Mouse (Mus musculus) right cerebral cortex, adult 2 months (tissue): ENCODE results near the gene A930017K11Rik.

ENCODE experiments used
- DNase-seq, 2 experiments: peaks; one replicate each; pipeline ENCODE4 v3.0.0; 2021 to 2022; ENCODE audit warnings: low spot score in 2 of 2

The A930017K11Rik gene

DNA sequence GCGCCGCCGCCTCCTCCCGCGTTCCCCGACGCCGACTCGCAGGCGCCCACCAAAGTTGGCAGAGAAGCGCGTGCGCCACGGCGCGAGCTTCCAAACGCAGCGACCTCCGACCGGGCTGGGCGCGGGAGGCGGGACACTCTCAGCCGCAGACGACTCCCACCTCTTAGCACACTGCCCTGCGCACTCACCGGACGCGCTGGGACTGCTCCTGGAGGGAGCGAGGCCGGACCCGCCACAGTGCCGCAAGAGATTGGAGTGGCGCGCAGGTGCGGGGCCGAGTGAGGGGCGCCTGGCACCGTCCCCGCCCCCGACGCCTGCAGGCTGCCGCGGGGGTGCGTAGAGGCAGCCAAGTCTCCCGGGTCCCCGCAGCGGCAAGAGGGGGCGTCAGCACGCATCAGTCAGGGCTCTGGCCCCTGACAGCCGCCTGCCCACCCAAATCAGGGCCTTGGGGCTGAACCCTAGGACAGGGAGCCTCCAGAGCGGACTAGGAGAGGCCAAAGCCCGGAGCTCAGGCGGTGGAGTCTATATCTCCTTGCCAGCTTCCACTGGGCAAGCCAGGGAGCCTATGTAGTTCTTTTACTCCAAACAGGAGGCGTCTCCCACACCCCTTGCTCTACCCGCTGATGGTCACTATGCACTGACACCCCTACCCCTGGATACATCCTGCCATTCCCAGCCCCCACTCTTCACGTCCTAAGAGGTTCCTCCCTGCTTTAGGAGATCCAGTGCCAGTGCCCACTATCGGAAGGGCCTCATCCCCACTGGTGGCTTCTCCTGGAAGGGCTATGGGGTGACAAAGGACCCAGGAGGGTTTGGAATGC lies at the start of gene A930017K11Rik:
Gene A930017K11Rik, minus strand, starts transcription at position 763 of the 821 bp plus-strand sequence.
- DNase-seq: no peak

DNA sequence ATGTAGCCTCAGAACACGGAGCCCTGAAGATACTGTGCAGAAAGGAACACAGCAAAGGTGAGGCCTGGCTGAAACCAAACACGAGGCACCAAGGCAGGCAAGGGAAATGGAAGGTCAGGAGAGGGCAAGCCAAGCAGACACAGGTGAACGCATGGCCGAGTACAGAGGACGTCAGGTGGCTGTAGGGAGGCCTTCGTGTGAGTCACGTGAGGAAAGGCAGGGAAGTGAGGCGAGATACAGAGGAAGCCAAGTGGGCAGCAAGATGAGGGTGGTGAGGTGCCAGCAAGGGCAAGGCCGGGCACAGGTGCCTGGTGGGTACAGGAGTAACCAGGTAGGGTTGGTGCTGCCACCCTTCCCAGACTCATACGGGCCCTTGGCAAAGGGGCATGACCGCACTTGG lies 46.1 kb upstream of the A930017K11Rik start:
- no peak for DNase-seq

DNA sequence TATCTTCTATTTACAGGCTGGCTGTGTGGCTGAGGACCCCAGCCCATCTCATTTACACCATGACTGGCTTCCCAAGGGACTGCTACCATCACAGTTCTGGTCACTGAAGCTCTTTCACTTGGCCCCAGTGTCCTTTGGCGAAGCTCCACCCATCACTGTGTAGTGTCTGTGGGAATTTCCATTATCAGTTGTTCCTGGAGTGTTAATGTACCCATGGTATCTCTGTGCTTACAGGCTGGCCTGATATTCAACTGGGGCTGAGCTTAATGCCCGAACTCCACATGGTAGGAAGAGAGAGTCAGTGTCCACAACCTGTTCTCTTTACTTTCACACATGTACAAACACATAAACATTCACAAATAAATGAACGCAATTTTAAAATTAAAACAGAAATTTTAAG lies 41.1 kb upstream of the A930017K11Rik start:
- no peak for DNase-seq

DNA sequence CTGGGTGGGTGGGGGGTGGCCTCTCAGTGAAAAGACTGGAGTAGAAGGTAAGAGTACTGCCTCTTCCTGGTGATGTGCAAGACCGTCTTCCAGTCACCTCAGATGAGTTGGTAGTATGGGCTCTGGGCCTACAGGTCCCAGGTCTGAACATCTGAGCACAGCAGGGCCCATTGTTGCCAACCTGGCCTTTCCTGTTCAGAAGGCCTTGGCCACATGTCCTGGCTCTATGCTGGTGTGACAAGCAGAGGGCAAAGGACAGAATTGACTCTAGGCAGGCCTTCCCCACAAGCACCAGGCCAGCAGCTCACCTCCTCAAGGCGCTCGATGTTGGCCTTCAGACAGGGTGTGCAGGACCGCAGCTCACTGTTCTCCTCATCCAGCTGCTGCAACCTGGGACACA lies 39.9 kb upstream of the A930017K11Rik start:
- no peak for DNase-seq

DNA sequence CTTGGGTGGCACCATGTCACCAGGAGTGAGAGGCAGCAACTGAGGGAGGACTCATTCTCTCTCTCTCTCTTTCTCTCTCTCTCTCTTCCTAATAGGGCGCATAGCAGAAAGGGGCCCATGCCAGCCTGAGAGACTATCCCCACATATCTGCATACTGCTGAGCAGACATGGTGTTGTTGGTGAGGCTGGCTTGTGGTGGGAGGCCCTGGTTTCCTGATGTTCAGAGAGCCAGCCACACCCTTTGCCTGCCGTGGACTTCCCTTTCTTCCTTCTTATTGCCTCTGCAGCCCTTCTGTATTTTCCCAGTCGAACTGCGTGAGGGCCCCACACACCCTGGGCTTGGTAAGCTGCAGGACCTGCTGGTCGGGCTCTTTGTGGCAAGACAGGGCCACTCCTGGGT lies 38.0 kb upstream of the A930017K11Rik start:
- DNase-seq: no peak

DNA sequence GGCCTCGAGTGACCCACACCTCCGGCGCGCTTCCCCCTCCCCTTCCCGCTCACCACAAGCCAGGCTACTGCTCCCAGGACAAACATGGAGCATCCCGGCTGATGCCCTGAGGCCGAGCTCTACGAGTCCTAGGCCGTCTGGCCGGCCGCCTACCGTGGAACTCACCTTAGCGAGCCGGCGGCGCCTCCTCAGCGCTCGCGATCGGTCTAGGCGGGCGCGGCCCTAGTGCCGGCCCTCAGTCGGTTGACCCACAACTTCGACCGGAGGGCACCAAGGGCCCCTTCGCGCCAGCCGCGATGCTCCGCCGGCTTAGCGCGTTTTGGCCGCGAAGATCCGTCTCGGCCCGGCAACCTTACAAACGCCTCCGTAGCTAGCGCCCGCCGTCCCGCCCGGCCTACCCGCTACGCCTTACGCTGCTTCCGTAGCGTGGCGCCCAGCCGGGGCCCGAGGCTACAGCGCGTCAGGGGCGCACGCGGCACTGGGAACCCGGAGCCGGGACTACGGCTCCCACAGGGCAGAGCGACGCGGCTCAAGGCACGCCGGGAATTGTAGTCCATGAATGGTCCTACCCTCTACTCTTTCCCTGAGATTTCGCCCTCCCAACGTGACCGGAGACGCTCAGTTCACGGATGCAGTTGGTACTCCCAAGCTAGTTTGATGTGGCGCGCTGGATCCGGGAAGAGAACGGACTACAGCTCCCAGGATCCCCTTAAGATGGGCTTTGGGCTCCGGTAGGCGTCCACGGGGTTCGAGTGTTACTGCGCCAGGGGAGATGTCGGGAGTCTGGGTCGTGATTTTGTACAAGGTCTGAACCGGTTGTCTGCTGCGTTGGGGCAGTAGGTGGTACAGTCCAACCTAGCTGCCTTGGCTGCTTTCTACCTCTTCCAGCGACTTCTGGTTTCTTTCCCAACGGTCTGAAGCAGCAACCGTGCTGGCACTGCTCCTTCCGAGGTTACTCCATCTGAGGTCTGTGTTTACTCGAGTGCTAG lies 33.2 kb upstream of the A930017K11Rik start, which contains the start of gene Capn15:
Gene Capn15, minus strand, starts transcription at position 491 of the 989 bp plus-strand sequence.
- DNase-seq: peak; percentile 96

DNA sequence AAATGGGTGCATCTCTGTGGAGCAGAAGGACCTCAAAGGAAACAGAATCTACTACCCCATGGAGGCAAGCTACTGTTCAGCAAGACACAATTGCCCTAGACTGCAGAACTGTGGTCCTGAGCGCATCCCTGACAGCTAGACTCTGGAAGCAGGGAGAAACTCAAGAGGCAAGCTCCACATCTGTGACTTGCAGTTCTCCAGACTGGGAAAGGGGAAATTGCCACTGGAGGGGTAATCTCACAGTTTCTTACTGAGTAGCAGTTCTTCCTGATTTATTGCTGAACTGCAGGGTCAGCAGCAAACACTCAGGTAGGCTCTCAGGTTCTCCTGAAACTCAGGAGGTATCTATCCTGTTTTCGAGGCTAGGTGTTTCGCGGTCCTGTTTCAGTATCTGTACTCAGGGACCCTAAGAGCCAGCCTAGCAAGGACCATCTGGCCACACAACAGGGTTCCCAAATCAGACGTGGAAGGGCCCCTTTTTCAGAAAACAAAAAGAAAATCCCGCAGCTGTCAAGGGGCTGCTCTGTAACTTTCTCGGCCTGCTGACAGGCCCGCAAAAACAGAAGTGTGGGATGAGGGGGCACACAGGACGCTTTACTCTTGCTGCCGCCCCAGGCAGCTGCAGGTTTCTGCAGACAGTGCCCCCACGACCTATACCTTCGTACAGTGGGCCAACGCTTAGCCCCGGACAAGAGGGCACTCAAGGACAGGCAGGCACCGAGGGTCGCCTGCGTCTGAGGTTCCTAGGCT lies 32.4 kb upstream of the A930017K11Rik start:
- peak in 1 of 2 experiments; percentile 16 for DNase-seq

DNA sequence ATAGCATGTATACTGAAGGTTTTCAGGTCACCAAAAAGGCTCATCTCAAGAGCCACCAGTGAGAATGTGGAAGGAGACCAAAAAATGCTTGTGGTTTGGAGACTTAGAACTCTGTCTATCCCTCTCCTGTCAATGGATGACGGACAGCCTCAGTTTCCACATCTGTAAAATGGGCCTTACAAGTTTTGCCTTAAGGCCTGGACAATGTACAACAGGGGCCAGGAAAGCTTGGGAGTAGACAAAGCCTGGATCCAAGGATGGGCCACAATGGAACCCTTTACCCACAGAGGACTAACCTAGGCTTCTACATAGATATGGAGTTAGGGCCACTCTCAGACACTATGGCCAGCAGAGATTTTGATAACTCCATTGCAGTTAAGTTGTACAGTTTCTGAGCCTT lies 31.7 kb upstream of the A930017K11Rik start:
- no peak for DNase-seq

DNA sequence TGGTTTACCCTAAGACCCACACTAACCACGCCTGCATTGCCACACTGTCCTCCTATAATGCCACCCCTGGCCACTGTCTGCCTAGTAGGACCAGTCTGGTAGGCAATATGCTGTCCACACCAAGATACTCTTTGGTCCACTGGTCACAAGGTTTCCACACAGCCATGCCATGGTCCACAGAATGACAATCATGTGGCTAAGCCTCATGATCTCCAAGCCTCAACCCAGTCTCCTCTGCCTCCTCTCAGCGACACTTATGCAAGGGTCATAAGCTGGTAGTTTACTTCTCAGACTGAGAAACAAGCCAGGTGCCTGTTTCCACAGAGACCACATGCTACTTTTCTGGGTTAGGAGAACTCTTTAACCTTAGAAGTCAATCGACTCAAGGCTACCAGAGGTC lies 30.5 kb upstream of the A930017K11Rik start:
- DNase-seq: no peak

DNA sequence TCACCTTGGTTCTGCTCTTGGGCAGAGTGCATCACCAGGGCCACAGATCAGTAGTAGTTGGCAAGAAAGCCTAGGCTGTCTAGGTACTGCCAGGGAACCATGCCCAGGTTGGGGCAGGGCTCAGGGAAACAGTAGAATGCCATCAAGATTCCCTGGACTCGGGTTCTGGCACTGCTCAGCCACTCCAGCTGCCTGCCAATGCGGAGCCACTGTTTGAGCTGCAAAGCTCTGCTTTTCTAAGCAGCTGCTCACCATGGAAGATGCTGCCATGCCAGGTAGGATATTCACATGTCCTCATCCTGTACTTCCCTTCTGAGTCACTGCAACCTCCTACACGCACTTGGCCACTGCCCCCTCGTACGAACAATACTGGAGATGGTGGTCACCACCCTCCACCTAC lies 28.5 kb upstream of the A930017K11Rik start:
- peak; percentile 52 to 56 for DNase-seq

DNA sequence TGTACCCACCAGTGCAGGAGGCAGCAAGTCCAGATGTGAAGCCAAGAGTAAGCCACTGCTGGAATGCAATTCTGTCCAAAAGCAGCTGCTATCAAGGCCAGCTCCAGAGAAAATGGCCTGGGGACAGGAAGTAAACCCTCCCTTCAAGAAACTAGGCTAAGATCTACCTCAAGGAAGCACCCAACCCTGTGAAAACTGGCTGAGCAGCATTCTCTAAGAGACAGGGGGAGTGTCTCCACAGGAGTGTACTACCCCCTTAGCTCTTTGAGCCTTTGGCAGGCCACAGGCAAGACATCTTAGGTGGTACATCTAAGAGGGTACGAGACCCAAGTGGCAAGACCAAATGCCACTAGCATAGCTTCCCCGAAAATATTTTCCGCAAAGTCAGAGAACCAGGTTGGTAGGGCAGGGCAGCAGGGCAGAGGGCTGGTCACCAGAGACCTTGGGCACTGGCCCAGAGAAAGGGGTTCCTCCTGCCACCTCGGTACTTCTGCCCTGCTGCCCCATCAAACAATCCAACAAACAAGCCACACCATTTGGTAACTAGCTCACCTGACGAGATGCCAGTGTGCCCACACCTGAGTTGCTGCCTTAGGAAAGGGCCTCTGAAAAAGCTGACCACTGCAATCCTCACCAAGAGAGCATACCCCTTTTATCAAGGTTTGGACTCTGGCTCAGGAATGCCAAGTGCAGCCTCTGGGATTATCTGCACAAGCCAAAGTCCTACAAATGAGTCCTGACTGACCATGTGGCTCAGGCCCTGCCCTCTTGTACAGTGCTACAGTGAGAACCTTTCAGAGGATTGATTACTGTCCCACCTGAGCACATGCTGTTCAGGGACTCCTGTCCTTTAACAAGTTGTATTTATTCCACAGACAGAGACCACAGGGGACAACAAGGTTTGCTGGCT lies 27.7 kb upstream of the A930017K11Rik start:
- no peak for DNase-seq

DNA sequence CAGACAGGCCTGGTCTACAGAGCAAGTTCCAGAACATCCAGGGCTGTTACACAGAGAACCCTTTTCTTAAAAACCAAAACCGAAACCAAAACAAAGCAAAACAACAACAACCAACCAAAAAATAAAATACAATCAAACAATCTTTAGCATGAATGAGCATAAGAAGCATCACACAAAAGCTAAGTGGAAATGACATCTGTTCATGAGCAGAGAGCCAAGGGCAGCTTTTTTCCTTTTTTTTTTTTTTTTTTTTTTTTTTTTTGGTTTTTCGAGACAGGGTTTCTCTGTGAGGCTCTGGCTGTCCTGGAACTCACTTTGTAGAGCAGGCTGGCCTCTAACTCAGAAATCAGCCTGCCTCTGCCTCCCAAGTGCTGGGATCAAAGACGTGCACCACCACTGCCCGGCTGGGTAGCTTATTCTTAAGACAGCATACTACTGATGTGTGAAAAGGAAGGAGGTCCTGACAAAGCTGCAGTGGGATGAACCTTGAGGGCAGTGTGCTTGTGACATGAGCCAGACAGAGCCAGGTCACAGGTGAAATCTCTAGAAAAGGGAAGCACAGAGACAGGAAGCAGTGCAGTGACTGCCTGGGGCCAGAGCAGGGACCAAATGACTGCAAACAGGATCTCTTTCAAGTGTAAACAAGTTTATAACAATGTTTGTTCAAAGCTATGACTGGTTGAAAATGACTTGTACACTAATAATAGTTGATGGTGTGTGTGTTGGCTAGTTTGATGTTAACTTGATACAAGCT lies 18.8 kb upstream of the A930017K11Rik start:
- DNase-seq: no peak

DNA sequence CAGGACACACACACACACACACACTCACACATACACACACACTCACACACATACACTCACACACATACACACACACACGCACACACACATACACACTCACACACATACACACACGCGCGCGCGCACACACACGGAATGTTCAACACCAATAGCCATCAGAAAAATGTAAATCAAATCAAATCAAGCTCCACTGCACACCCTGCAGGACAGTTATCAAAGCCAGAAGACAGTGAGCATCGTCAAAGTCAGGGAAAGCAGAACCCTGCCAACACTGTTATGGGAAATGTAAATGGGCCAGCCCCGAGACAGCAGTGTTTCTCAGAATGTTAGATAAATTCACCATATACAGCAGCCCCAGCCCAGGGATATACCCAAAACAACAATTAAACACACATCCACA lies 18.1 kb upstream of the A930017K11Rik start:
- no peak for DNase-seq

DNA sequence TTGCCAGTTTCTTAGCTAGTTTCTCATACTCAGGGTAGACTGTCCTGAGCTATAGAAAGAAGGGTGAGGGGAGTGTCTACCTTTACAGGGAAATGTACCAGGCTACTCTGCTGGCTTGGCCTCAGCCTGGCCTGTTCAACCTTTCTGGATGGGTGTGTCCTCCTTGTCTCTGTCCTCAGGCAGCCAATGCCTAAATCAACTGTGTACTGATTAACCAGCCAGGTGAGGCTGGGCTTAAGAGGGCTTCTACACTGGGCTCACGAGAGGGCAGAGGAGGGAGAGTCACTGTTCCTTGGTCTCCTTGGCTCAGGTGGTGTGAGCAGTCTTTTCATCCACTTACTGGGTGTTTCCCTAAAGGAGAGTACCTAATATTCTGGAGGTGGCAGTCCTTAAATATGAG lies 15.8 kb upstream of the A930017K11Rik start:
- no peak for DNase-seq

DNA sequence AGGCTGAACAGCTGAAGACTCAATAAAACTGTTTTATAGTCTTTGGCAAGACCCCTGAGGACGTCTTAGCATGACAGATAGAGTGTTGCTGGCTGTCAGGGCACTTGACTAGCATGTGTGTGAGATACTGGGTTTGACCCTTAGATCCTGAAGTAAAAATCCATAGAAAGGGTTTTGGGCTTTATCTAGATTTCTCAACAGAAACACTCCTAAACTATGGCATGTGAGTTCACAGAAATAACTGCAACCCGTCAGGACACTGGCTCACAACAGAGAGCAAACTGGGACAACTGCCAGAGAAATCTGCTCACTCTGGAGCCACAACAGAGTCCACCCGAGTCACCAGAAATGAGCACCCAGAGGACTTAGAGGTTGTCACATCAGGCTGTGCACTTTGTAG lies 15.3 kb upstream of the A930017K11Rik start:
- no peak for DNase-seq

DNA sequence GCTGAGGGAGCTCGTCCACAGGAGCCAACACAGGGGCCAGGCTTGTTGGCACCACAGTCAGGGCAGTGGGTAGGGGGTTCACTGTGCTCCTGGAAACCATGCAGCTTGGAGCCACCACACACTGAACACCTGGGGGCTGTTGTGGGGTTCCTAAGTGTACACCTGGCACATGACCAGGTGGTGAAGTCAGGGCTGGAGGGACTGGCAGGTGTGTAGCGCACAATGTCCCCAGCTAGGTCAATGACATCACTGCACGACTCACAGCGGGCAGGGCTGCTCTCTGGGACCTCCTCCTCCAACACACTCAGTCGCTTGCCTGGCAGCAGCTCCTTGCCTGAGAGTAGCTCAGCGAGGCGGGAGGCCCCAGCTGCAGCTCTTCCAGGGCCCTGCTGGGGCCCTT lies 11.9 kb upstream of the A930017K11Rik start:
- no peak for DNase-seq

DNA sequence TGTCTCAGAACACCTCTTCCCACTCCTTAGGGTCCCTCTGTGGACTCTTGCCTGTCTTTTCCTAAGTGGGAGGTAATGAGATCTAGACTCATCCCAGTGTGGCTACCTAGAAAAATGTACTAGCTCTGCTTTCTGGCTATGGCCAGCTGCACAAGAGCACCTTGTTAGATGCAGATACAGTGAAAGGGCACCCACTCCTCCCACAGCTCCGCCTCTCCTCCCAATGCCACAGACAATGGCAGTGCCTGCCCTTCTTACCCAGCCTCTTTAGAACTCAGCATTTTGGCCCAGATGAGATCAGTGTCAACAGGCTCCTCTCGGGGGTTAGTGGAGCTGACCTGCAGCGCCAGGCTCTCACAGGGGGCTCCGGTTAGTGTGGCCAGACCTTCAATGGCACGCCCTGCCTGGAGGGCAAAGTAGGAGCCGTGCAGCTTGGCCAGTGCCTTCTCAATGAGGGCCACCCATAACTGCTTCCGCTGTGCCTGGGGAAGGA lies 10.1 kb upstream of the A930017K11Rik start:
- no peak for DNase-seq

DNA sequence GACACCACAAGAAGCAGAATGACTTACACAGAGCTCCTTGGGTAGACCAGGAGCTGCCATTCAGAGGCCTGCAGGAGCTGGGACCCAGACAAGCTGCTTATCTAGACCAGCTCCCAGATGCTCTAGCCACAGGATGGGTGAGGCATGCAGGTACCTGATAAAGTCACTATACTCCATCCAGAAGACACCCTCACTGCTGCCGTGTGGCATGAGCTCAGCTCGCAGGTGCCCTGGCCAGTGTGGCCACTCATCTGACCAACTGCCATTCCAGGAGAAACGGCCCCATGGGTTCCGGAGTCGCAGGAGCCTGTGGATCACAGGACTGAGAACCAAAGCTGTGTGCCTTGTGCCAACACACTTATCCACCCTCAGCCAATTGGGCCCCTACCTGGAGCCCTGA lies 9.2 kb upstream of the A930017K11Rik start:
- no peak for DNase-seq

DNA sequence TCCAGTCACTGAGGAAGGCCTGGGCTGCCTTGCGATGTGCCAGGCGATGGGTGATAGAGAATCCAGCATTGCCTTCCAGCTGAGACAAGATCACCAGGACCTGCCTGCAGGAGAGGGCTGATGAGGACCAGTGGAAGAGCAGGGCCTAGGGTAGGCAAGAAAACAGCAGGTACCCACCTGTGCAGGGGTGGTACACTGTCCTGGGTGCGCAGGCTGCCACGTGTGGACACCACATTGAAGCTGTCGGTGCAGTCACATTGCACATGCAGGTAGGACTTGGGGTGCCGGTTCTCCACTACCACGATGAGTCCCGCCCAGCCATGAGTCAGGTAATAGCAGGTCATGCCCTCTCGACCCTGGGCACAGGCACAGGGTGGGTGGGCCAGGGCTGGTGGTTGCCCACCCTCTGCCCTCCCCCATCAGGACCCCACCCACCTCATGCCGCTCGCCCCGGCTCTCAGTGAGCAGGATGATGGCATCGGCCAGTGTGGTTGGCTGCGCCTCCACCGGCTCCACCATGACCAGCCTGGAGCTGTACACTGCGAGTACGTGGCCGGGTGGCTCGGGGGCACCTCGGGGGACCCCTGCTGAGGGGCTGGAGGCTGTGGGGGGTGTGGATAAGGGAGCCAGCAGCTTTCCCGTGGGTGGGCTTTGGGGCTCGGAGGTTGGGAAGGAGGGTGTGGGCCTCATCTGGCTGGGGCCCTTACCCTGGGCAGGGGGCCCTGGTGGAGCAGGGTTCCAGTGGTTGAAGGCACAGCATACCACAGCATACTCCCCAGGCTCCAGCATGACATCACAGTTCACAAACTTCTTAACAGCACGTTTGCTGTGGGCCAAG lies 7.5 kb upstream of the A930017K11Rik start:
- no peak for DNase-seq
